Mouse (Mus musculus): ENCODE data around the gene Mgmt.

- TF ChIP-seq CTCF (IDR thresholded peaks at IDR 0.05; ENCODE audit: control insufficient read depth, insufficient read depth, low read length), result no peak
- TF ChIP-seq POLR2A (IDR thresholded peaks at IDR 0.05; ENCODE audit: borderline replicate concordance, control insufficient read depth, low read depth, low read length), result no peak
Observed at GRCm38 (mm10) chr7:136945697-136946096, 51.3 kb downstream of the Mgmt start.
